Mouse (Mus musculus): ENCODE data around the gene Traf3.

DNA sequence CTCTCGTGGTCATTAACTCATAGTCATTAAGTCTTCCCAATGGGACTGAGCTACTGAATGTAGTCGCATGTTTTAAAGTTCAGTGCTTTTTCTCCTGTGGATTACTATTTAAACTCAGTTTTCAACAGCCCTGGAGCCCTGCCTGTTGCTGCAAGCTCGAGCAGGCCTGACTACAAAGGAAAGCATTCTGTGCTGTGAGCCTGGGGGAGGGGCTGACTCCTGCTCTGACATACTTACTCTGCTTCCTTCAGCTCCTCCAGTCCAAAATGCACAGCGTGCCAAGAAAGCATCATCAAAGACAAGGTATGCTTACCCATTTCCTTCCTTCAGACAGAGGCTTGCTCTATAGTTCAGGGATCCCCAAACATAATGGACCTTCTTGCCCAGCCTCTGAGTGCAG is 72.6 kb downstream of the Traf3 start:
- no peak for TF ChIP-seq CTCF (IDR thresholded peaks at IDR 0.05; ENCODE audit: borderline replicate concordance, insufficient read depth, low read depth, low read length)
- TF ChIP-seq POLR2A (IDR thresholded peaks at IDR 0.05; ENCODE audit: borderline replicate concordance, insufficient read depth, low read length) = no peak

All from cerebellum, adult 2 months (tissue).